Mouse (Mus musculus) heart, postnatal 10 days (tissue): ENCODE results near the gene Olfr1215. TPM values are rescaled to one million over a fixed set of nuclear protein-coding genes. Genes with fewer than 3 reads are reported as not detected.
"Not testable (repeated sequence)": the region's sequence is repeated elsewhere in the genome, so short reads cannot be mapped to it uniquely, and the experiment has no call there.

Experiments used
- DNase-seq, 2 experiments: peaks; one replicate each; pipeline ENCODE4 v3.0.0; 2021
- intact Hi-C: fragments of 180-260 bp; cut with DNase I; formaldehyde crosslinking; loops from one replicate; pipeline ENCODE4 v1.15.1; 2025
- total RNA-seq, 2 experiments: library from RNA; stranded (reverse); gene quantifications; 2 replicates each; pipeline ENCODE4 v1.2.3; 2021

Olfr1215 gene
- not detected for total RNA-seq

GRCm38 (mm10) chr2:89006873-89007272 is at the start of gene Olfr1215:
TSS of gene Olfr1215 (minus strand) at chr2:89006973.
- intact Hi-C loops: no loop called here

GRCm38 (mm10) chr2:89031965-89032364 is 25.2 kb upstream of the Olfr1215 start, which contains the start of gene Olfr1217:
TSS of gene Olfr1217 (minus strand) at chr2:89032065.
- intact Hi-C loops: no loop called here
- DNase-seq: no peak

More at GRCm38 (mm10) chr2:89006873-89007272, at the start of gene Olfr1215:
- DNase-seq: no peak

DNA sequence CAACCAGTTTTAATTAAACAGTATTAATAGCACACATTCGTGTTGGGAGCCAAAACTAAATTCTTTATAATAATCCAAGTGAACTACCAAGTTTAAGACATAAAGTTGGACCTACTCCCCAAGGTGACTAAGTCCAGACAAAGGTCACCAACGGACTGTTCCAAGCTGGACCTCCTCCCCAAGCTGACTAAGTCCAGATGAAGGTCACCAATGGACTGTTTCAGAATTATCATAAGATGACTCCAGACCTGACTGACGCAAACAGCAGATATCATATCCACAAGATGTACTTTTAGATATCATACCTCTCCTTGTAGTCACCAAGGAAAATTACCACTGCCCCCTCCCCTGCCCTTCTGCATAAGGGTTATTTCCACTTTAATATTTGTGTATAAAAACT is 14.7 kb upstream of the Olfr1215 start:
- DNase-seq, intact Hi-C loops: not testable (repeated sequence)

DNA sequence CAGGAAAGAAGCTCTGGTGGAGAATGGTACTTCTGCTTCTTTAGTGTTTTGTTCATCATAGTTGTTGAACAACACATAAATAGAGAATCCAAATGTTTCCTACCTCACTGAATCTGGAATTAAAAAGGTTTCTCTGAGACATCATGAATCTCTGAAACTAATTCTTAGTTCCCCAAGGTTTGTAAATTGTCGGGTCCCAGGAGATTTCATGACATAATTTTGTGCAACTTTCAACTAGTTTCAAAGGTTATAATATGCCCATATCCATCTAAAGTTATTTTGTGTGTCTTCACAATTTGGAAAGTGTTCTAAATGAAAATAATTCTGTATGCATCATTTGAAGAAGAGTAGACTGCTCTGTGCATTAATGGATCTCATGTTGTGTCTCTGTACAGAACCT is 11.5 kb upstream of the Olfr1215 start, which contains the start of gene Olfr1216:
Gene Olfr1216, minus strand, starts transcription at position 101 of the 400 bp plus-strand sequence.
- no peak for DNase-seq
- intact Hi-C loops: no loop called here

DNA sequence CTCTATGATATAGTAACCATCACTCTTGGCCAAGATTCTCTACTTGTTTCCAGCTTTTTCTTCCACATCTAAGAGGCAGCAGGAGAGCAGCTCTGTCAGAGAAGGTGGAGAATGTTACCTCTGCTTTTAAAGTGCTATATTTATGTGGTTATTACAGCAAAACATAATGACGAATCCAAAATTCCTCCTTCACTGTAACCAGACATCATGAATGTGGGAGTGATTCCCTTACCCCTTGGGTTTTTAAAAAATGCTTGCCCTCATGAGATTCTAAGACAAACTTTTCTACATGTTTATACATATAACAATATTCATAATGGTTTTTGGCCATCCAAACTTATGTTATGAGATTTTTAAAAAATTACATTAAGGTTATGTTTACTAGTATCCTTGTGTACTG is 14.2 kb downstream of the Olfr1215 start, which contains the start of gene Olfr1214:
Gene Olfr1214, minus strand, starts transcription at position 101 of the 400 bp plus-strand sequence.
- intact Hi-C loops: no loop called here
- no peak for DNase-seq

GRCm38 (mm10) chr2:88980181-88980580 is 26.6 kb downstream of the Olfr1215 start, which contains the start of gene Gm13762:
TSS of gene Gm13762 (minus strand) at chr2:88980281.
- intact Hi-C loops: no loop called here

DNA sequence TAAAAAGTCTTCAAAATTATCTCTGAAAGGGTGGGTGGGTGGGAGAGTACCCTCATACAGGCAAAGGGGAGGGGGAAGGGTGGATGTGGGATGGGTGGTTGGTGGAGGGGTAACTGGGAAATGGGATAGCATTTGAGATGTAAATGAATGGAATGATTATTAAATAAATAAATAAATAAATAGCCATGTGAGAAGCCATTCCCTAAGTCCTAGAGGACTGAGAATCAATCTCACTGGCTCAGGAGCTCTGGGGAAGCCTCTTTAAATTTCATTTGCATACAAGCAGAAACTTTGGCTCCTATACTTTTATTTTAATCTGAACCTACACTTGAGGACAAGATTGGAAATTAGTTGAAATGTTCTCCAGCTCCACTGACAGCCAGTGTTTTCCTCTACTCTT is 53.1 kb downstream of the Olfr1215 start, which contains the start of gene Olfr1212:
Gene Olfr1212, plus strand, starts transcription at position 301 of the 400 bp plus-strand sequence.
- no peak for DNase-seq
- intact Hi-C loops: no loop called here

More at GRCm38 (mm10) chr2:88980181-88980580, 26.6 kb downstream of the Olfr1215 start, which contains the start of gene Gm13762:
- no peak for DNase-seq

Other genes starting within 250 kb of the Olfr1215 start
- gene Olfr1199, start 246.5 kb downstream of the Olfr1215 start, total RNA-seq: not detected
- not detected for gene Olfr1200, start 236.5 kb downstream of the Olfr1215 start, total RNA-seq
- gene Olfr1201, start 213.9 kb downstream of the Olfr1215 start, total RNA-seq: not detected
- not detected for gene Olfr1202, start 192.5 kb downstream of the Olfr1215 start, total RNA-seq
- not detected for gene Olfr1205, start 177.2 kb downstream of the Olfr1215 start, total RNA-seq
- gene Olfr1204, start 157.7 kb downstream of the Olfr1215 start, total RNA-seq: not detected
- not detected for gene Olfr1206, start 143.7 kb downstream of the Olfr1215 start, total RNA-seq
- gene Olfr1208, start 104.7 kb downstream of the Olfr1215 start, total RNA-seq: not detected
- not detected for gene Olfr1209, start 91.8 kb downstream of the Olfr1215 start, total RNA-seq
- gene Olfr1211, start 68.9 kb downstream of the Olfr1215 start, total RNA-seq: not detected
- not detected for gene Olfr1212, start 53.0 kb downstream of the Olfr1215 start, total RNA-seq
- not detected for gene Gm13762, start 26.7 kb downstream of the Olfr1215 start, total RNA-seq
- not detected for gene Olfr1214, start 14.3 kb downstream of the Olfr1215 start, total RNA-seq
- gene Olfr1216, start 11.4 kb upstream of the Olfr1215 start, total RNA-seq: not detected
- not detected for gene Olfr1217, start 25.1 kb upstream of the Olfr1215 start, total RNA-seq
- not detected for gene Olfr1218, start 54.2 kb upstream of the Olfr1215 start, total RNA-seq
- gene Olfr1219, start 76.5 kb upstream of the Olfr1215 start, total RNA-seq: not detected
- gene Olfr1220, start 99.9 kb upstream of the Olfr1215 start, total RNA-seq: not detected
- gene Olfr1221, start 110.3 kb upstream of the Olfr1215 start, total RNA-seq: not detected
- gene Olfr1222, start 126.1 kb upstream of the Olfr1215 start, total RNA-seq: not detected
- gene Olfr1223, start 144.6 kb upstream of the Olfr1215 start, total RNA-seq: not detected
- not detected for gene Olfr1224-ps1, start 157.1 kb upstream of the Olfr1215 start, total RNA-seq
- gene Olfr1225, start 167.7 kb upstream of the Olfr1215 start, total RNA-seq: not detected
- gene Olfr1226, start 193.1 kb upstream of the Olfr1215 start, total RNA-seq: not detected
- gene Olfr1228, start 247.1 kb upstream of the Olfr1215 start, total RNA-seq: not detected